Mouse (Mus musculus) adrenal gland, postnatal 25 days (tissue): Measurements from ENCODE around the gene Cldn8. TPM values are rescaled to one million over a fixed set of nuclear protein-coding genes. Genes with fewer than 3 reads are reported as not detected.

Source experiments
- DNase-seq: peaks from one replicate; pipeline ENCODE4 v3.0.0; 2021; ENCODE audit warnings: mixed read lengths
- long read RNA-seq: library from polyadenylated mRNA; stranded (forward); transcript quantifications from one replicate; pipeline ENCODE4 v2.0.0, GENCODE M21; 2021
- total RNA-seq: library from RNA; stranded (reverse); gene quantifications from 2 replicates; pipeline ENCODE4 v1.2.3, GENCODE M21; 2021

Gene Cldn8
- total RNA-seq: not detected in 2 replicates
- long read RNA-seq: 0 reads

DNA sequence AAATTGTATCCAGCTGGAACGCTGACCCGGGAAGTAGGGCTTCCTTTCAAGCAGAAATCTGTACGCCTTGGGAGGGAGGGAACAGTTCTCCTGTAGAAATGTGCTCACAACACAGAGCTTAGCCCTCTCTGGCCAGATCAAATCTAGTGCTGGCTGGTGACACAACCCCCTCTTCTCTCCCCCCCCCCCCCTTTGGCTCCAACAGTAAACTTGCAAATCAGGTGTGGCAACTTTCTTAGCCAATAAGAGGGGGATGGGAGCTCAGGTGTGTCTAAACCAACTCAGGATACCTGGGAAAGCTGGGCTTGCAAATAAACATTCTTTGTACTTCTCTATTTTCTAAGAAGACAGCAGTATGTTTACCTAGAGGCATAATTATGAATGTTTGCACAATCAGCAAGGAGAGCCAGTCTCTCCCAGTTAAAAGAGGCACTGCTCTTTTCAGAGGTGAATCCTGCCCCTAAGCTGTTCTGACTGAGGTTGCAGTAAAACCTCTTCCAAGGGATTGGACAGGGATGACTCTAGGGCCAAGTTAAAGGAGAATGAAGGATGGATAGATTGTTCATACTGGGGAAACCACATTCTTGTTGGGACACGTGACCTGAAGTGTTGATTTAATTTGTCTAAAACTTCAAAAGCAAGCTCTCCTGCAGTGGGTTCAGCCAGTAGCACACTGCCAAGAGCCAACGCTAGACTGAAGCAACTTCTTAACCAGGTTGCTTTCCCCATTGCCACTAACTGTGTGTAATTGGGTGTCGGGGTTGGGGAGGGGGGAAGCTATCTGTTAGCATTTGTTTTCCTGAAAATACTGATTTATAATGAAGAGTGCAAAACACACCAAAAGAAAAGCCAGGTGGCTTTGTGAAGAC lies at the start of gene Cldn8:
TSS of gene Cldn8 (minus strand) at position 139 of the 869 bp plus-strand sequence.
- no peak for DNase-seq

DNA sequence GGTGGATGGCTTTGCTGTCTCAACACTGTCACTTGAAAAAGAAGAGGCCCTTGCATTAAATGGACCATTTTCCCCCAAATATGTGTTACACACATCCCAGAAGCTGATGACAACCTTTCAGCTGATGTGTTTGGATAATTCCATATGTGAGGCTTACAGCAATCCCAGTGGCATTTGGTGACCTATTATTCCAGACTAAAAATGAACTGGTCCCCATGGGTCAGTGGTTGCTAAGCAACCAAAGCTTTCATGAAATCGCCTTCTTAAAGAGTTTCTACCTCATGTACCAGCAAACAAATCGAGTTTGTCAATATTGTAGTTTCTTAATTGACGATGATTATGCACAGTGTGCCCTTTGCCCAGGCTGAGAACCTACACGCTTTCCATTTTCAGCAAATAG lies 49.7 kb upstream of the Cldn8 start:
- no peak for DNase-seq

DNA sequence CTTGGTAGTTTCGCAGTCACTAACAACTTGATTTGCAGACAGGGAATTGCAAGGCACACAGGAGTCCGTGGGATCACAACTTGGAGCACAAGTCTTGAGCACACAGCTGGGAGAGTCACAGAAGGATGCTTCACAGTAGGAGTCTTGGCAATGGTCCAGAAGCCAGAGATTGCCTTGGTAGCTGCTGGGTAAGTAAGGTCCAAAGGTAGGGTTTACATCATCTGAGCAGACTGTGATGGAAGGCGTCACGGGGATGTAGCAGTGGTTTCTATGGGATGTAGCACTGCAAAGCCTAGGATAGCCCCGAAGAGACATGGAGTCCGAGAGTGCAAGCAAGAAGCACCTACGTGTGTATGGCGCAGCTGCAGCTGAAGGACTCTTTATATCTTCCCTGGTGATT lies 48.9 kb upstream of the Cldn8 start, which contains the start of gene Krtap24-1:
TSS of gene Krtap24-1 (minus strand) at position 358 of the 400 bp plus-strand sequence.
- DNase-seq: no peak

DNA sequence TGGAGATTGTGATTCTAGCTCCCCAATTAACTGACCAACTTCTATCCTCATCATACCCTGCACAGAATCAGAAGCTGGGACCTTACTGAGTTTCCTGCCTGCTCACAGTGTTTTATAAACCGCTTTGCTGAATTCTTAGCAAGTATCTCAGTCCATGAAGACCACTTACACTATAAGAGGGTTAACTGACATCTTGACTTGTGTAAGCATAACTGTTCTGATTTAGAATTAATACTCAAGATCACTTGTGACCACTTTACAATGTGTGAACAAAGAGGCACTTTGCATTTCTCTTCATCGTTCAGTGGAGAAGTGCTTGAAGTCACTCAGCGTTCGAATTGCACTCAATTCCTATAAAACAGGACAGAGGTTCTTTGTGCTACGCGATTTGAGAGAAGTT lies 41.6 kb upstream of the Cldn8 start:
- no peak for DNase-seq

DNA sequence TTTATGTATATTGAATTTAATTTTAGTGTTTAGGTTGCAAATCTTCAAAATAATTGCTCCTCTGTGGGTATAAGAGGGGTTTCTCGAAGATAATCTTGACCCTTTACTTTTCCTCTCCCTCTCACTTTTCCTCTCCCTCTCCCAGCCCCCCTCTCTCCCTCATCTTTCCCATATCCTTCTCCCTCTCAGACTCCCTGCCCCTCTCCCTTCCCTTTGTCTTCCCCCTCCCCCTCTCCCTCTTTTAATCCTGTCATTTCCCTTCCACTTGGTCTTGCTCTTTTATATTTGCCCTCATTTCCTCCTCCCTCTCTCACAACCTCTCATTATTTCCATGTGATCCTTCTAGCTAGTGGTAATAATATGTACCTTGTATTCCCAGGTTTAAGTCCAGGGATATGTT lies 39.5 kb upstream of the Cldn8 start:
- no peak for DNase-seq

DNA sequence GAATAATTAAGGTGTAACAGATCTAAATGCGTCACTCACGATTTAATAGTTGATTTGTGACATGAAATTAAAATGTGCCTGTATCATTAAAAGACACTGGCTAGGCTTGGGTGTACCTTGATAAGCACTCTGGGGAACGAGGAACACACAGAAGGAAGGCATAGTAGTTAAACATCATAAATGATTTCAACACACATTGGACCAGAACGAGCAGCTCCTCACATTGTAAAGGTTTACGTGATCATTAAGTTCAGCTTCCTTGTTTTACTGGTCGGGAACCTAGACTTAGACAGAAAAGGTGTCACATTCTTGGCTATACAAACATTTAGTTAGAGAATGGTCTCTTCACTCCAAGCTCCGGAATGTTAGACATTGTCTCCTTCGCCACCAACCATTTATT lies 37.3 kb upstream of the Cldn8 start:
- DNase-seq: no peak

DNA sequence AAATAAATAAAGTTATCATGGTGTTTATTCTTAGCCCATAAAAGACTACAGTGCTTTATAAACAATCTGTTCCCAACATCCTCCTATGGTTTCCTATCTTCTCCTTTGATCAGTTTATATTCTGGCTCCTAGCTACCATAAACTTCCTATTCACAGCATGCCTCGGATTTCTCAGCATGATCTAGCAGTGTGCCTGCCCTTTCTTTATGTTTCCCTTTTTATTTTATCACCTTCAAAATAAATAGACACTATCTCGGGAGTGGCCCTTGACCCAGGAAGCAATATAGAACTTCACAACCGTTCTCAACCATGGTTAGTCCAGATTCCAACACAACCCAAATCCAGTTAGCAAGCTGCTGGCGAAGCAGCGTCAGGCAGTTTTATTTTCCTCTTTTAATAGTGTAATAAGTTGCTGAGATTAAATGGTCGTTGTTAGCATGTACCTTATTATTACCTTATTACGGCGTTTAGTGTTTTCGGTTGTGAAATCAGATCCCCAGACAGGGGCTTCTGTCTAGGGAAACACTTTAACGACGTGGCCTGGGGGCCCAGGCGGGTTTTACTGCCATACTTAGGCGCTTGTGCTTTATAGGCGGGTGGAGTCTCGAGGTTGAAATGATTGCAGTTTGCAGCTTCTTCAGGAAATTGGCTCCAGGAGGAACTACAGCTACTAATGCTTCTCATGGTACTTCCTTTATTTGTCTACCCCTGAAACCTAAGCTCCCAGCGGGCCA lies 36.7 kb upstream of the Cldn8 start:
- no peak for DNase-seq

DNA sequence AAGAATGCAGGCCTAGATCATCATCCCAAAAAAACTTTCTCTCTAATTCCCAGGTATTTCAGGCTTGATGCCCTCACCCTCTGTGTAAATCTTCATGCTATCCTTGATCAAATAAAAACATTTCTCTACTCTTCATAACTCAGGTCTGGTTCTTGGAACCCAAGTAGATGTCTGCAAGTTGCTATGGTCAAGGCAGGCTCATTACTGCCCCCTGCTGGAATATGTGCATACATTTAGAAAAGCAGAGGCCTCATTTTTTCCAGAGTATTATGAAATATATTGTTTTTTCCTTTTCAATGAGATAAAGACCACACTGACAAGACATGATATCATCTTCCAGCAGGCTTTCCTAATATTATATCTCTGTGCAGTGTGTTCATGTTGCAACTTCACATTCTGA lies 29.8 kb upstream of the Cldn8 start:
- DNase-seq: no peak

DNA sequence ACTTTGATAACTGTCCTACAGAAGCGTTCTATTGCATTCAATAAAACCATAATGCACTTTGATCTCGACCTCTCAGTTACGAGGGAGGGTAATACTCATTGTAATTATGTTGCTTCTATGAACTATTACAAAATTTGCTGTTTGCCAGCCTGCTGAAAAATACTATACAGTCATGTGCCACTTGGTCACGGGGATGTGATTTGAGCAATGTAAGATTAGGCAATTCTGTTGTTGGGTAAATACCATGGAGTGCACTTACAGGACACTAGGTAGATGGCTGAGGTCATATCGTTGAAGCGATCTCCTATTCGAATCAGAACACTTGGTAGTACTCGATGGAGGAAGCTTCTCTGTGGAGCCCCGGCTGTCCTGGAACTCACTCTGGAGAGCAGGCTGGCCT lies 20.4 kb upstream of the Cldn8 start:
- no peak for DNase-seq

DNA sequence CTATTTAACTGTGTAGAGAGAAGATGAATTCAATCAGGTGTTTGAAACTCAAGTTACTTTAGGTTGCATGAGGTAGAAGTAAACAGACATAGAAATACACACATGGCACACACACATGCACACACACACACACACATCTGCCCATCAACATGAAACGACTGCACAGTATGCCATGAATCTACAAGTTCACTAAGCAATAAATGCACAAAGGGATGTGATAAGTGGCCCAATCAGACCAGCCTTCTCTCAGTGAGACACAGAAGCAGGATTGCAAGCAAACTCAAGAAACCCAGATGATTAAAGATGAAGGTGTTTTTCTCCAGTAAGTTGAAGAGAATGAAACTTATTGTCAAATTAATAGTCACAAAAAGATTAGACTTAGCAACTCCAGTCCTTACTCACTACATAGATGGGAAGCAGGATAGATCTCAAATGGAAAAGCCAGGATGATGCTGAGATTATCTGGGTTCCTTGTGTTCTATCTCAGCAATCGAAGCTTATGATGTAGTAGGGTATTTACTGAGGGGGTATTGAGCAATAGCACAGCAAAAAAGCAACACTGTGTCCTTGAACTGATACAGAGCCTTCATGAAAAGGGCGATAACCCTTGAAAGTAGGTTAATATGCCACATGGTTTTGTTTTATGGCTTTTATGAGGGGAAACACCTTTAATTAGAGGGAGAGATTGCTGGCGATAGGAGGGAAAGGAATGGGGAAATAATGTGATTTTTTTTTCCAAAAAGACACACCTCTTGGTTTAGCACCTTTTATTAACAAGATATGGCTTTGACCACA lies 13.1 kb upstream of the Cldn8 start:
- DNase-seq: no peak

DNA sequence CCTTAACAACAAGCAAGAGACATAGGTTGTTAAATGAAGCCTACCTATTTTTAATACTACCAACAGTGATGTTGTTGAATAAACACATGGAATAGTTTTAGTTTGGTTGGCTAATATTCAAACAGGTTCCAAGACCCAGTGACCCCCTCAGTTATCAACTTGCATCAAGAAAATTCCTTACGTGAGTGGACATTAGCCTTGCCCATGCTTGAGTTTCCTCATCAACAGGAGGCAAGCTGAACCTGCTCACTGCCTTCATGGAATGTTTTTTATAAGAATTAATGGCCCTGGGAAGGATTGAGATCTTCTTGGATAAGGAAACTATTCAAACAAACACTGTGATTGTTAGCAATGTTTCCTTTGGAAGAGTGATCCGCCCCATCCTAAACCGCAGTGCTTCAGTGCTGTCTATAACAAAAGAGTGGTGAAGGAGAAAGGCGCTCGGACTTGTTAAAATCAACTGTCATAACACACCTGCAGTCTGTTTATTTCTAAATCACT lies 10.0 kb upstream of the Cldn8 start:
- DNase-seq: no peak

DNA sequence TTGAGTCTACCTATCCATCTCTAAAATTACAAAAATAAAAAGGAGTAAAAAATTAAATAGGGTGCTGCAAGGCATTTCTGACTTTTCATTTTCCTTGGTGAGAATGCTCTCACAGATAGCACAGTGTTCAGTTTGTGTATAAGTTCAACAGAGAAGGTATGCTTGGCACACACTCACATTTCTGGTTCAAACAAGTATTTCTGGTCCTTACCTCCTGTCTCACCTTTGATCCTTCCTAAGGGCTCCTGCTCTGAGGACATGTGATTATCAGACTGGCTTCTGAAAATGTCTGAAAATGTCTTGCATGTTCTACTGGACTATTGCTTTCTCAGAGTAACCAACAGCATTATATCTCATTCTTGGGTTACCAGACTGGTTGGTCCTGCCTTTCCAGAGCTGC lies 7.2 kb upstream of the Cldn8 start:
- no peak for DNase-seq

DNA sequence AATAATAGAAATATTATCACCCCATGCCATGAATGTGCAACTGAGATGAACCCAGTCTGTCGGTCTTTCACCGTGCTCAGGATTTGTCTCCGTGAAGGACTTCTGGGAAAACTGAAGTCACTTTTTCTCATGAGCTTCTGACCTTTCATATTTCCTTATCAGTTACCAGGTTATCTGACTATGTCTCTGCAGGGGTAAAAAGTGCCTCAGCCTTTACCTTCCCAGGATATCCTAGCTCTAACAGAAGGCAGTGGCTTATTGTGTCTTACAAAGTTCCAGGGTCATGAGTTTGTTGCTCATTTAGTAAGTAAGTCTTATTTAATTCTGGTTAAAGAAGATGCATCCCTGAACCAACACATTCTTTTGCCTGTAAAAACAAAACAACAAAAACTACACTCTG lies 6.7 kb upstream of the Cldn8 start:
- DNase-seq: no peak

DNA sequence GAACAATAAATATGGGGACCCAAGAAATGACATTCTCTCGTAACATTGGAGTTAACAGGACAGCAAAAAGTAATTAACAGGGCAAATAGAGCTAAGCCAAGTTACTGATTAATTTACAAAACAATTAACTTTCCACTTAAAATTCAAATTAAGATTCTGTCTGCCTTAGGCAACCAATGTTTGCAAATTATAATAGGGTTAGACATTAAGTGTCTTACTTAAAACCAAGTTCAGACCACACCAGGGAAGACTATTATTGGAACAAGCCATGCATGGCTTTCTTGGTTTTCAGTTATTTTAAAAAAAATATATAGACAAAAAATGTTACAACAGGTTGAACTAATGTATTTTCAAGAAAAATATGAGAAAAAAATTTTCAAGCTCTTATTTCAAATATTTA lies 6.1 kb upstream of the Cldn8 start:
- DNase-seq: no peak

DNA sequence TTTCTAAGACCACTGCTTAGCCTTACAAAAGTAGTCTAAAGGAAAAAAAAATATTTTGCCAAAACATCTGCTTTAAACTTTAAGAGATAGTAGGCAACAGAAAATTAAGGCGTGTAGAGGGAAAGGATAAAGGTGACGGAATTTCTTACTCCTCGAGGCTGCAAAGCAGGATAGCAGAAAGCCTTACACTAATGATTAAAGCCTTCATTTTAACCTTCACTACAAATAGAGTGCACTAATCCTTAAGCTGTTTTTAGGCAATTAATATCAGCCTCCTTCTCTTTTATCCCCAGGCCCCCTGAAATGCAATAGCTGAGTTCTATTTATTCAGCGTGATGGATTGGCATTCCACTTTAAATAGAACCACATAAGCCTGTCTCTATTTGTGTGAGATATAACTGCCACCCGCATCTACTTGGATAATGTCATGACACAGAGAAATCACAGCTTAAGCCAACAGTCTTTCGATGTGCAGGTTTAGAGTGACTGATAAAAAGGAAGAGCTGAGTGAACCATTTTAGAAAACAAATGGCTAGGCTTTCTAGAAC lies 1.3 kb downstream of the Cldn8 start:
- DNase-seq: no peak

DNA sequence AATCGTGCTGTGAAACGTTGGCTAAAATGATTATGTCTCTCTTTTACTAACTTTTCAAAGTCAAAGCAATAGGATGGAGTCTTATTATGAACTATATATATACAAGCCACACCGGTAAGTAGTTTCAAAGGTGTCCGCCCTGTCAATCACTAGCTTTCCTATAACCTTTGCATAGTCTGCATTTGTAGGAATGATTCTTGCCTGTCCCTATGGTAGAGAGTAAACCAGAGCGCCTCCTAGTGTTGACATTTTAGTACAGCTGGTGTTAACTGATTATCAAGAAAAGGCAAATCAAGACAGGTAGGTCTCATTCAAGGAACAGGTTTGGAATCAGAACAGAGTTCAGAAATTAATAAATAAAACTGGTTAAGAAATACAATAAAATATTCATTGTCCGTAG lies 20.5 kb downstream of the Cldn8 start:
- DNase-seq: no peak

DNA sequence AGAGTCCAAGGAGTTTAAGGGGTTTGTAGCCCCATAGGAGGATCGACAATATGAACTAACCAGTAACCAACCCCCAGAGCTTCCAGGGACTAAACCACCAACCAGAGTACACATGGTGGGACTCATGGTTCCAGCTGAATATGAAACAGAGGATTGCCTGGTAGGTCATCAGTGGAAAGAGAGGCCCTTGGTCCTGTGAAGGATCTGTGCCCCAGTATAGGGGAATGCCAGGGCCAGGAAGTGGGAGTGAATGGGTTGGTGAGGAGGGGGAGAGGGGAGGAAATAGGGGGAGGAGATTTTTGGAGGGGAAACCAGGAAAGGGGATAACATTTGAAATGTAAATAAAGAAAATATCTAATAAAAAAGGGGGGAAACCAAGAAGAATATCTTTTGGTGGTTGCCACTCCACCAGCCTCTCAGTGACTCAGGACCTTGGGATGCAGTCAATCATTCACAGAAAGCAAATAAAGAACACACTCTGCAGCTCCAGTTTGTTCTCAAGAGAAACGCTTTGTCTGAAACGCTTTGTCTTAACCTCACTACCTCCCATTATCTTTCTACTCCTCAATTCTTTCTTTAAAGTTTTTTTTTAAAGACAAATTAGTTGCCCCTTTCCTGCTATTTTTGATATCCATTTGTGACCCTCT lies 23.0 kb downstream of the Cldn8 start:
- no peak for DNase-seq

DNA sequence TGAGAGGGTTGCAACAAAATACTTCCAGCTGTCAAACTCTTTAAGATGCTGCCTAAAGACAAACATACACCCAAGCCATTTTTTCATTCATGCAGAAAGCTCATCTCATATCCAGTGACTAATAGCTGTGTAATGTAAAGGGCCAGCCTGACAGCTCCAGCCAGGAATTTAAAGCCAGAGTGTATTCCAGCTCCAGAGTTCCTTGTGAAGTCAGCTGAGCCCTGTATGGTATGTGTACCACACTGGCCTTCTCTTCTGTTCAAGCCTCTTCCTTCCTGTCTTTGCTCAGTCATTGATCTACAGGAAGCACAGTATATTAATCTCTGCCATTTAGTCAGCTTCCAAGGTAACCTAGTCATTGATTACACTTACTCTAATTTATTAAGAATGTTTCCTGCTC lies 51.6 kb downstream of the Cldn8 start:
- DNase-seq: no peak
